Mouse (Mus musculus) heart, postnatal 36 days (tissue): ENCODE measurements around the gene Gm11237. TPM values are rescaled to one million over a fixed set of nuclear protein-coding genes. Genes with fewer than 3 reads are reported as not detected.
"Not testable (repeated sequence)": the region's sequence is repeated elsewhere in the genome, so short reads cannot be mapped to it uniquely, and the experiment has no call there.

Experiments
- DNase-seq, 2 experiments: peaks; one replicate each; pipeline ENCODE4 v3.0.0; 2021 to 2022
- intact Hi-C: fragments of 180-260 bp; cut with DNase I; formaldehyde crosslinking; loops from one replicate; pipeline ENCODE4 v1.15.1; 2025
- total RNA-seq, 2 experiments: library from RNA; stranded (reverse); gene quantifications; 2 replicates each; pipeline ENCODE4 v1.2.3; 2021

Gm11237 gene
- total RNA-seq: not detected

DNA sequence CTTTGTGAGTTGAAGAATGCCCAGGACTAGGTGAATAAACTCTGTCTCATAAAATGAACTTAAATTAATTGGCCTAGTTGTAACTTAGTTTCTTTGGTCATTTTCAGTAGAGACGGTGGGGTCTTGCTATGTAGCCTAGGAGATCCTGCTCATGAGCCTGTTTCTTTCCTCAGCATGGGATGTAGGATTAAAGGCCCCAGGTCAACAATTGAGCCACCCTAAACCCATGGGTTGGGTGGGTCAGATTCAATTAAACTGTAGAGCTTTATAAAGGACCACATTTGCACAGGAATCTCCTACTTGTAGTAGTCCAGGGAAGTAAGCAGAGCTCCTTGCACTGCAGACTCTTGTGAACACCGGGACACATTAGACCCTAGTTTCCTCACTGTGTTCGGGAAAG lies at the start of gene Gm11237:
Gene Gm11237, plus strand, starts transcription at position 301 of the 400 bp plus-strand sequence.
- intact Hi-C loops, DNase-seq: not testable (repeated sequence)

DNA sequence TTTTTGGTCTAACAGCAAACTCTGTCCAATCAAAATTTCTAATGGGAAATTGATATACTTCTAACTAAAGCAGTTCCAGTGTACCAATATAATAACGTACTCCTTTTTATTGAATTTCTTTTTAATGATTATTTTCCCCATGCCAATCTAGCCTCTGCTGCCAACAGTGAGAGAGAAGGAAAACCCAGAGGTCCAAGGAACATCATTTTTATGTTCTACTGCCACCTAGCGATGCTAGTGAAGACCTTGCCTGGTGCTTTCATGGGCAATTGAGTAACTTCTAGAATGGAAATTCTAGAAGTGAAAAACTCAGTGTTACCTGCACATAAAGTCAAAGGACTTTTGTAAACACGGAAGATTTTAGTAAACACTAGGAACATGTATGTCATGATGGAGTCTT lies 23.5 kb upstream of the Gm11237 start:
- DNase-seq: no peak
- intact Hi-C loops: no loop called here

DNA sequence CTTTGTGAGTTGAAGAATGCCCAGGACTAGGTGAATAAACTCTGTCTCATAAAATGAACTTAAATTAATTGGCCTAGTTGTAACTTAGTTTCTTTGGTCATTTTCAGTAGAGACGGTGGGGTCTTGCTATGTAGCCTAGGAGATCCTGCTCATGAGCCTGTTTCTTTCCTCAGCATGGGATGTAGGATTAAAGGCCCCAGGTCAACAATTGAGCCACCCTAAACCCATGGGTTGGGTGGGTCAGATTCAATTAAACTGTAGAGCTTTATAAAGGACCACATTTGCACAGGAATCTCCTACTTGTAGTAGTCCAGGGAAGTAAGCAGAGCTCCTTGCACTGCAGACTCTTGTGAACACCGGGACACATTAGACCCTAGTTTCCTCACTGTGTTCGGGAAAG lies 15.2 kb upstream of the Gm11237 start, which contains the start of gene Gm11238:
Gene Gm11238, plus strand, starts transcription at position 301 of the 400 bp plus-strand sequence.
- intact Hi-C loops, DNase-seq: not testable (repeated sequence)

DNA sequence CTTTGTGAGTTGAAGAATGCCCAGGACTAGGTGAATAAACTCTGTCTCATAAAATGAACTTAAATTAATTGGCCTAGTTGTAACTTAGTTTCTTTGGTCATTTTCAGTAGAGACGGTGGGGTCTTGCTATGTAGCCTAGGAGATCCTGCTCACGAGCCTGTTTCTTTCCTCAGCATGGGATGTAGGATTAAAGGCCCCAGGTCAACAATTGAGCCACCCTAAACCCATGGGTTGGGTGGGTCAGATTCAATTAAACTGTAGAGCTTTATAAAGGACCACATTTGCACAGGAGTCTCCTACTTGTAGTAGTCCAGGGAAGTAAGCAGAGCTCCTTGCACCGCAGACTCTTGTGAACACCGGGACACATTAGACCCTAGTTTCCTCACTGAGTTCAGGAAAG lies 15.0 kb downstream of the Gm11237 start, which contains the start of gene Gm11236:
Gene Gm11236, plus strand, starts transcription at position 301 of the 400 bp plus-strand sequence.
- intact Hi-C loops, DNase-seq: not testable (repeated sequence)

DNA sequence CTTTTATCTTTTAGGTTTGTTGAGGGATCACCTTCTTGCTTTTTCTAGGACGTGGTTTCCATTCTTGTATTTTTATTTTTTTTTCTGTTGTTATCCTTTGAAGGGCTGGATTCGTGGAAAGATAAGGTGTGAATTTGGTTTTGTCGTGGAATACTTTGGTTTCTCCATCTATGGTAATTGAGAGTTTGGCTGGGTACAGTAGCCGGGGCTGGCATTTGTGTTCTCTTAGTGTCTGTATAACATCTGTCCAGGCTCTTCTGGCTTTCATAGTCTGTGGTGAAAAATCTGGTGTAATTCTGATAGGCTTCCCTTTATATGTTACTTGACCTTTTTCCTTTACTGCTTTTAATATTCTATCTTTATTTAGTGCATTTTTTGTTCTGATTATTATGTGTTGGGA lies 39.1 kb downstream of the Gm11237 start:
- DNase-seq, intact Hi-C loops: not testable (repeated sequence)

DNA sequence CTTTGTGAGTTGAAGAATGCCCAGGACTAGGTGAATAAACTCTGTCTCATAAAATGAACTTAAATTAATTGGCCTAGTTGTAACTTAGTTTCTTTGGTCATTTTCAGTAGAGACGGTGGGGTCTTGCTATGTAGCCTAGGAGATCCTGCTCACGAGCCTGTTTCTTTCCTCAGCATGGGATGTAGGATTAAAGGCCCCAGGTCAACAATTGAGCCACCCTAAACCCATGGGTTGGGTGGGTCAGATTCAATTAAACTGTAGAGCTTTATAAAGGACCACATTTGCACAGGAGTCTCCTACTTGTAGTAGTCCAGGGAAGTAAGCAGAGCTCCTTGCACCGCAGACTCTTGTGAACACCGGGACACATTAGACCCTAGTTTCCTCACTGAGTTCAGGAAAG lies 45.3 kb downstream of the Gm11237 start, which contains the start of gene Gm11239:
Gene Gm11239, plus strand, starts transcription at position 301 of the 400 bp plus-strand sequence.
- DNase-seq, intact Hi-C loops: not testable (repeated sequence)

Other genes with a start within 250 kb of the Gm11237 start
- not detected for gene Gm11487, start 217.9 kb upstream of the Gm11237 start, total RNA-seq
- gene Gm11238, start 15.1 kb upstream of the Gm11237 start, total RNA-seq: not detected
- not detected for gene Gm11236, start 15.1 kb downstream of the Gm11237 start, total RNA-seq
- gene Gm11239, start 45.4 kb downstream of the Gm11237 start, total RNA-seq: not detected
- gene Gm428, start 60.5 kb downstream of the Gm11237 start, total RNA-seq: not detected
- under 1 TPM; 0.36 to 0.70 TPM for gene Rasef, start 168.0 kb downstream of the Gm11237 start, total RNA-seq